Mouse (Mus musculus): ENCODE data around the gene Mmp24.
A peak's percentile ranks its signal among the peaks of the same experiment; 100 is the strongest.
"Not testable (repeated sequence)": the region's sequence is repeated elsewhere in the genome, so short reads cannot be mapped to it uniquely, and the experiment has no call there.

Gene Mmp24

GRCm38 (mm10) chr2:155774927-155775684 lies at the start of gene Mmp24:
Gene Mmp24, plus strand, starts transcription at chr2:155775342.
- no peak for DNase-seq (ENCODE audit: low read depth)

DNA sequence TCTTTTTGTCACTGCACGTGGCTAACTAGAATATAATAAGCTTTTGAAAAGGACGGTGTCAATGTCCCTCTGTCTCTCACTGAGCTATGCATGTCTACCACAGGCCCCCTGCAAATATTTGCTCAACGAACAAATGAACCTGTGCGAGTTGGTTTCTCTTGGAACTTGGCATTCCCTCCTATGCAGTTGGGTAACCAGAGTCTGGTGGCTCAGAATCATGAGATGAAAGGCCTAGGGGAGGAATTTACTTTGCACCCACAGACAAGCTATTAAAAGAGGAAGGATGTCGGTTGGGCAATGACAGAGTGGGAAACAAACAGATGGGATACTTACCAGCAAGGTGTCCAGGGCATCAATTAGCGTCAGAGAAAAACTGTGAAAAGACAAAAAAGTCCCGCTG lies 48.8 kb upstream of the Mmp24 start:
- no peak for DNase-seq (ENCODE audit: low read depth)

- DNase-seq (ENCODE audit: low read depth): no peak
Observed at GRCm38 (mm10) chr2:155727764-155728395, 47.3 kb upstream of the Mmp24 start.

DNA sequence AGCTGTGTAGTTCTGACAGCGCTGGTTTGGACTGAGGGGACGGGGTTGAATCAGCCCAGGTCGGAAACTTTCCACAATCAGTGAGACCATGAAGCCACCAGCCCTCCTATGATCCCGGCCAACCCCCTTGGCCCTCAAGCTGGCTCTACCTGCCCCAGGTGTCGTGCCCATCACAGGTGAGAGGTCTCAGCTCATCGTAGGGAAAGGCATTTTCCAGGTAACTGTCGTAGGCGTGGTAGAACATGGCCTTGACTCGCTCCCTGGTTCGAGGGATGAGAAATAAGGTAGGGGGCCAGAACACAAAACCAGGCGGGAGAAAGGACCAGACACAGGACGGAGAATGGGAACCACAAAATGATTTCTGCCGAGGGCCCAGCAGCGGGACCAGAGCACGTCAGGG lies 46.4 kb upstream of the Mmp24 start:
- no peak for DNase-seq (ENCODE audit: low read depth)

GRCm38 (mm10) chr2:155729158-155729645 lies 45.9 kb upstream of the Mmp24 start, which contains the start of gene Edem2:
Gene Edem2, minus strand, starts transcription at chr2:155729475.
- peak; percentile 95 for DNase-seq (ENCODE audit: low read depth)

GRCm38 (mm10) chr2:155735080-155735479 lies 40.1 kb upstream of the Mmp24 start:
- no peak for DNase-seq (ENCODE audit: low read depth)

GRCm38 (mm10) chr2:155735766-155736165 lies 39.4 kb upstream of the Mmp24 start, which contains the start of gene Gm17581:
Gene Gm17581, minus strand, starts transcription at chr2:155735866.
- DNase-seq (ENCODE audit: low read depth): not testable (repeated sequence)

DNA sequence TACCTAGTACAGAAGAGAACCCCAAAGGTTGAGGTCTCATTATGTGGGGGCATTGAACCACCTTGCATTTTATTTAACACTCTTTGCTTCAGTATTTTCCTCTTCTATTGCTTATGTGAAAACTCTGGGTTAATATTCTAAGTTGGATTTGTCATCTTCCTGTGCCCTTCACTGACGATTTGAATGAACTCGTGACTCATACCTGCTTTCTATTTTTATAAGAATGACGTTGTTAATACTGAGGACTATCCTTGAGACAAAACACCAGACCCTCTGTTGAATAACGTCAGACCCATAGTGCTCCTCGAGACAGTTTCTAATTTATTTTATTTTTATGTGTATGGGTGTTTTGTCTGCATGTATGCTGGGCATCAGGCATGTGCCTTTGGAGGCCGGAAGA lies 38.2 kb upstream of the Mmp24 start:
- no peak for DNase-seq (ENCODE audit: low read depth)

GRCm38 (mm10) chr2:155737803-155738202 lies 37.3 kb upstream of the Mmp24 start:
- no peak for DNase-seq (ENCODE audit: low read depth)

GRCm38 (mm10) chr2:155742211-155742610 lies 32.9 kb upstream of the Mmp24 start:
- no peak for DNase-seq (ENCODE audit: low read depth)

GRCm38 (mm10) chr2:155742931-155743337 lies 32.2 kb upstream of the Mmp24 start:
- DNase-seq (ENCODE audit: low read depth): no peak

- no peak for DNase-seq (ENCODE audit: low read depth)
Observed at GRCm38 (mm10) chr2:155743351-155743750, 31.8 kb upstream of the Mmp24 start.

- no peak for DNase-seq (ENCODE audit: low read depth)
Observed at GRCm38 (mm10) chr2:155745487-155745886, 29.7 kb upstream of the Mmp24 start.

- no peak for DNase-seq (ENCODE audit: low read depth)
Observed at GRCm38 (mm10) chr2:155749394-155749793, 25.7 kb upstream of the Mmp24 start.

- no peak for DNase-seq (ENCODE audit: low read depth)
Observed at GRCm38 (mm10) chr2:155751014-155751786, 23.9 kb upstream of the Mmp24 start, which contains the start of gene Procr. Gene Procr, plus strand, starts transcription at chr2:155751117.

DNA sequence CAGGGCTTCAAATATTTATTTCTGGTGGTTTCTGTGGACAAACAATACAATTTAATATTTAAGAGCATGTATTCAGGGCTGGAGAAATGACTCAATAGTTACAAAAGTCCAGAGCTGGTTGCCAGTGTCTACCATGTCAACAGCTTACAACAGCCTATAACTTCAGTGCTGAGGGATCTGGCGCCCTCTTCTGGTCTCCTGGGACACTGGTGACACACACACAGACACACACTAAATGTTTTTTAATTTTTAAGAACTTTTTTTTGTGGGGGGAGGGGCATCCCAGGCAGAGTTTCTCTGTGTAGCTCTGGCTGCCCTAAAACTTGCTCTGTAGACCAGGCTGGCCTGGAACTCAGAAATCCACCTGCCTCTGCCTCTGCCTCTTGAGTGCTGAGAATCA lies 19.4 kb upstream of the Mmp24 start:
- peak; percentile 65 for DNase-seq (ENCODE audit: low read depth)

DNA sequence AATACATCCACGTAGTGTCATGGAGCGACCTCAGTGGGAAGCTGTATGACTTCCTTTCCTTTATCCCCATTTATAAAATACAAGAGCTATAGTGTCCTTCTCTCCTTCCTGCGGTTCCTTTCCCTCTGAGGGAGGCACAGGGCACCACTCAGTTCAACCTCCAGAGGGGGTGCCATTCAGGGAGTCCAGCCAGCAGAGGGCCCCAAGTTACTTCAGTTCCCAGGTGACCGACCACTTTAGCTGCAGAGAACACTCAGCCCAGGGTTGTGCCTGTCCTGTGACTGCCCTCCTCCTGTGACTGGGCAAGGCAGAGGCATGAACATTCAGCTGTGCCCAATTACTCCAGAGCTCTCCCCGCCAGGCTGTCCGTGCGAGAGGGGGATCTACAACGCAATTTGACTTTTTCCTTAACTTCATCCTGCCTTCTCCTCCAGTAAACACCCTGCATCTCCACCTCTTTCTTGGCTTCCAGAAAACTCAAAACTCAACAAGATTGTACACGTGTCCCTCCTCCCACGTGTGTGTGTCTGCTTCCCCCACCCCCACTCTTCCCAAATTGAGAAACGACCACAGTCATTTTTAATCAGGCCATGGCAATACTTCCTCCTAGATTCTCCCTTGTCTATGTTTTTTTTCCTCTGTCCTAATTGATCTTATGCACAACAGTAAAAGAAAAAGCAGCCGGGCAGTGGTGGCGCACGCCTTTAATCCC lies 18.1 kb upstream of the Mmp24 start:
- no peak for DNase-seq (ENCODE audit: low read depth)

DNA sequence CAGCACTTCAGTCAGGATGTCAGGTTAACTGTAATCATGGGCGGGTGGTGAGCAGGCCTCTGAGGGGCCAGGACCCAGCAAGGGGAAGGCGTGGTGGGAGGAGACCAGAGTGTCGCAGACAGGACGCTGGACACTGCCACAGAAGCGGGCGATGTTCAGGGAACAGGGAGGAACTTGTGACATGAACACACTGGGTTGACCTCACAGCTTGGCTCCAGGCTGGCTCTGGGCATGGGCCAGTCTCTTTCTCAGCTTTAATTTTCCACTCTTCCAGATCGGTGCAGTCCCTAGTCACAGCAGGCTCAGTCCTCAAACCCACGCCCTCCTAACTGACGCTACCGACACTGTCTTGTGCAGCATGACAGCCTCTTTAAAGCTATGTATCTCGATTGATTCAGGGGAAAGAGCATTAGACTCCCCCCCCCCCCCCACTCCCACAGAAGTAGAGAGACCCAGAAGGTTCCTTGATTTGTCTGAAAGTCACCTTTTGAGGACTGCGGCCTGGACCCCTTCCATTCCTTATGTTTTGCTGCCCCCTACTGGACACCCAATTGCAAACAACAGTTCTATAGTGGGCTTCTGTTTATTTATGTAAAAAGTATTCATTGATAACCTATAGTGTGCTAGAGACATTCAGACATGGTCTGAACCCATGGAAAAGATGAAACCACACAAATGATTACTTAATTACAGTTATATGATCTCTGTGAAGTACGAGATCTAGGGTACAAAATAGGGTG lies 10.3 kb upstream of the Mmp24 start:
- peak; percentile 87 for DNase-seq (ENCODE audit: low read depth)

- no peak for DNase-seq (ENCODE audit: low read depth)
Observed at GRCm38 (mm10) chr2:155773664-155774063, 1.5 kb upstream of the Mmp24 start.

DNA sequence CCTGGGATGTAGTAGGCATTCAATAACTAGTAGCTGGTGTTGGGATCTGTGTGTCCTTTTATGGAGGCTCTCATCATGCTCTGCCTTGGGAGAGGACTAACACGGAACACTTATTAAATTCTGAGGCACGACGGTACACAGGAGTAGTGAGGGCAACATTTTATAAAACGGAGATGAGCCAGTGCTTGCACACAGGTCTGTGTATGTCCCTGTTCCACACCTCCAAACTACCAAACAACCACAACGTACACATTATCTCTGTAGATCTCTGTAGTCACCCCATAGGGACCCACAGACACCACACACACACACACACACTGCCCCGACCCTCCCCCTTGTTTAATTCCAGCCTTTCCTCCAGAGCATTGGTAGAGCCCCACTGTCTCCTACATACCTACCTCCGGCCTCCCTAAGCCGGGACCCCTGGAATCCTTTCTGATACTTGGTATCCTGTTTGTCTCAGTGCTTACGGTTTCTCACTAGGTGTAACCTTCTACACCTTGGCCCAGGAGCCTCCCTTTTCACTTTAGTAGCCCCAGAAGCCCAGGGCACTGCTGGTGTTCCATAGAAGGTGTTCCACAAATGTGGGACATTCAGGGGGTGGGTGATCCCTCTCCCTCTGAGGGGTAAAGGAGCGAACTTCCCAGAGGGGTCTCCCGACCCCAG lies 748 bp upstream of the Mmp24 start:
- DNase-seq (ENCODE audit: low read depth): no peak
